Mouse (Mus musculus): ENCODE results near the gene Foxg1.

DNA sequence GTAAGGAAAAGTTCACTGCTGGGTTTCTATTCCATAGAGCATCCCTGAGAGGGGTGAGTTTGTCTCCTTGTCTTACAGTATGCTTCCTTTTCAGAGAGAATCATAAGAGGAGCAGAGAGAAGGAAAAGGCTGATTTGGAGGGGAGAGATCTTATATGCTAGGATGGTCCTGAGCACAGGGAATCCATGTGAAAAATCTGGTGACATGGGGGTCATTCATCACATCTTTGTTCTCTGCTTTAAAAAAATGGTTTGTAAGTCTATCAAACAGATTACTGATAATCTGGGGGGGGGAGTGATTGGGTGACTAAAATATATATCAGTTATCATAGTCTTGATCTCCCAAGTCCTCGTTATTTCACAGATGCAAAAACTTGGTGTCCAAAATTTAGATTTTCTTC is 14.3 kb downstream of the Foxg1 start:
- no peak for TF ChIP-seq POLR2A (IDR thresholded peaks at IDR 0.05; ENCODE audit: insufficient read depth, low read length)
- TF ChIP-seq CTCF (IDR thresholded peaks at IDR 0.05; ENCODE audit: low read depth, low read length), result no peak

All from ES-Bruce4 (cell line).